Mouse (Mus musculus): ENCODE results near the gene Rps6kb1.

Rps6kb1 gene

GRCm38 (mm10) chr11:86540476-86540845 is 4.1 kb downstream of the Rps6kb1 start:
- 60% methylated on average over 2 of the region's 2 CpGs for WGBS

GRCm38 (mm10) chr11:86539716-86540475 is 4.7 kb downstream of the Rps6kb1 start:
- WGBS: 61% methylated on average over 6 of the region's 6 CpGs

GRCm38 (mm10) chr11:86538786-86539185 is 5.8 kb downstream of the Rps6kb1 start:
- 90% methylated on average over 4 of the region's 4 CpGs for WGBS

- WGBS: 95% methylated on average over 5 of the region's 5 CpGs
These were observed 10.2 kb downstream of the Rps6kb1 start for GRCm38 (mm10) chr11:86534201-86534910.

GRCm38 (mm10) chr11:86533302-86533701 is 11.3 kb downstream of the Rps6kb1 start:
- WGBS: 86% methylated on average over 6 of the region's 6 CpGs

- 47% methylated on average over 1 of the region's 1 CpGs for WGBS
These were observed 11.8 kb downstream of the Rps6kb1 start for GRCm38 (mm10) chr11:86532834-86533233.

- 88% methylated on average over 4 of the region's 4 CpGs for WGBS
These were observed 17.1 kb downstream of the Rps6kb1 start for GRCm38 (mm10) chr11:86527528-86527927.

- 72% methylated on average over 7 of the region's 7 CpGs for WGBS
These were observed 24.9 kb downstream of the Rps6kb1 start for GRCm38 (mm10) chr11:86519751-86520150.

- WGBS: 89% methylated on average over 3 of the region's 3 CpGs
These were observed 27.4 kb downstream of the Rps6kb1 start for GRCm38 (mm10) chr11:86517229-86517628.

- 89% methylated on average over 3 of the region's 3 CpGs for whole genome bisulfite sequencing
These were observed 28.0 kb downstream of the Rps6kb1 start for GRCm38 (mm10) chr11:86516620-86517019.

- 87% methylated on average over 2 of the region's 2 CpGs for WGBS
These were observed 36.6 kb downstream of the Rps6kb1 start for GRCm38 (mm10) chr11:86507991-86508390.

GRCm38 (mm10) chr11:86507334-86507733 is 37.3 kb downstream of the Rps6kb1 start:
- 96% methylated on average over 2 of the region's 2 CpGs for WGBS

GRCm38 (mm10) chr11:86503121-86503520 is 41.5 kb downstream of the Rps6kb1 start:
- WGBS: 89% methylated on average over 2 of the region's 2 CpGs

- WGBS: 65% methylated on average over 1 of the region's 1 CpGs
These were observed 43.8 kb downstream of the Rps6kb1 start for GRCm38 (mm10) chr11:86500795-86501194.

GRCm38 (mm10) chr11:86497908-86498307 is 46.7 kb downstream of the Rps6kb1 start:
- 73% methylated on average over 3 of the region's 3 CpGs for WGBS

GRCm38 (mm10) chr11:86497356-86497755 is 47.2 kb downstream of the Rps6kb1 start:
- WGBS: 94% methylated on average over 1 of the region's 1 CpGs

- 74% methylated on average over 1 of the region's 1 CpGs for WGBS
These were observed 53.8 kb downstream of the Rps6kb1 start for GRCm38 (mm10) chr11:86490782-86491181.

GRCm38 (mm10) chr11:86484910-86485510 is 59.6 kb downstream of the Rps6kb1 start:
- under 1% methylated on average over 25 of the region's 25 CpGs for WGBS

- under 1% methylated on average over 68 of the region's 68 CpGs for WGBS
These were observed 60.3 kb downstream of the Rps6kb1 start, which contains the start of gene Rnft1 for GRCm38 (mm10) chr11:86484101-86484868. TSS of gene Rnft1 (plus strand) at chr11:86484657.

- 38% methylated on average over 3 of the region's 3 CpGs for WGBS
These were observed 71.0 kb downstream of the Rps6kb1 start for GRCm38 (mm10) chr11:86473576-86473975.

- WGBS: 5% methylated on average over 7 of the region's 7 CpGs
These were observed 71.8 kb downstream of the Rps6kb1 start for GRCm38 (mm10) chr11:86472771-86473171.

- 33% methylated on average over 6 of the region's 6 CpGs for WGBS
These were observed 72.8 kb downstream of the Rps6kb1 start for GRCm38 (mm10) chr11:86471785-86472184.
